7 mouse cellular contexts compared by ENCODE assay signal in genomic region chr7:12880911-12881660, GRCm38 (mm10). TPM values are rescaled to one million over a fixed set of nuclear protein-coding genes. Genes with fewer than 3 reads are reported as not detected.
DNase-seq lines count a peak whose midpoint lies in the region; ATAC-seq lines count a peak whose summit lies in the region.

Gene Zfp128, plus strand, starts transcription at chr7:12881177.

- H3K9me3 ChIP-seq in embryonic facial prominence, embryonic 12.5 days: no peaks in the 10 kb centered on the region
- H3K9me3 ChIP-seq in limb, embryonic 11.5 days (ENCODE audit: control insufficient read depth, low read length): no peaks in the 10 kb centered on the region
- no peaks in the 10 kb centered on the region for H3K9me3 ChIP-seq in midbrain, embryonic 14.5 days (ENCODE audit: control insufficient read depth, low read length)

- DNase-seq in adrenal gland, postnatal 25 days: peak; percentile 92
- DNase-seq in heart, adult 11 months: peak; percentile 100
- DNase-seq in kidney, adult 18-20 months: peak; percentile 94
- peak; percentile 96 for DNase-seq in limb, embryonic 11.5 days (ENCODE audit: low spot score)
- peak; percentile 98 for DNase-seq in midbrain, embryonic 14.5 days
- peak; percentile 85 to 89 for DNase-seq in spleen, adult 18-20 months

- 0 out of 2 replicates have a peak, but pooled peaks cover 6% of the 10 kb centered on the region for H3K4me1 ChIP-seq in embryonic facial prominence, embryonic 12.5 days
- no peaks in the 10 kb centered on the region for H3K4me1 ChIP-seq in limb, embryonic 11.5 days (ENCODE audit: control insufficient read depth, insufficient read depth, low read length)
- H3K4me1 ChIP-seq in midbrain, embryonic 14.5 days (ENCODE audit: control insufficient read depth, insufficient read depth, low read length): peaks cover 19% of the 10 kb centered on the region

- H3K9ac ChIP-seq in embryonic facial prominence, embryonic 12.5 days: peak within 1 kb of the TSS; percentile 81
- H3K9ac ChIP-seq in limb, embryonic 11.5 days (ENCODE audit: low read length): peak within 1 kb of the TSS; percentile 91
- peak within 1 kb of the TSS; percentile 79 for H3K9ac ChIP-seq in midbrain, embryonic 14.5 days (replicated peaks; ENCODE audit: low read length)

- no peak within 1 kb of the TSS for H3K27ac ChIP-seq in embryonic facial prominence, embryonic 12.5 days
- no peak within 1 kb of the TSS for H3K27ac ChIP-seq in limb, embryonic 11.5 days (replicated peaks; ENCODE audit: low read depth, low read length)
- H3K27ac ChIP-seq in midbrain, embryonic 14.5 days (replicated peaks; ENCODE audit: low read depth, low read length): peak within 1 kb of the TSS; percentile 64

- peak within 1 kb of the TSS; percentile 79 for H3K4me3 ChIP-seq in embryonic facial prominence, embryonic 12.5 days
- H3K4me3 ChIP-seq in limb, embryonic 11.5 days (ENCODE audit: low read depth, low read length): peak within 1 kb of the TSS; percentile 74
- peak within 1 kb of the TSS; percentile 75 for H3K4me3 ChIP-seq in midbrain, embryonic 14.5 days (replicated peaks; ENCODE audit: low read depth, low read length)

- peaks cover 18% of the 10 kb centered on the region for H3K36me3 ChIP-seq in embryonic facial prominence, embryonic 12.5 days
- no peaks in the 10 kb centered on the region; the same call in 1 of the 2 replicates for H3K36me3 ChIP-seq in limb, embryonic 11.5 days (ENCODE audit: control insufficient read depth, insufficient read depth, low read length)
- H3K36me3 ChIP-seq in midbrain, embryonic 14.5 days (ENCODE audit: control insufficient read depth, insufficient read depth, low read length): peaks cover 18% of the 10 kb centered on the region

- ATAC-seq in embryonic facial prominence, embryonic 12.5 days (ENCODE audit: insufficient number of reproducible peaks, insufficient read depth, low FRiP score, low TSS enrichment): peak; percentile 100
- ATAC-seq in limb, embryonic 11.5 days (ENCODE audit: insufficient number of reproducible peaks, low FRiP score, low TSS enrichment, low read depth): peak; percentile 100
- ATAC-seq in midbrain, embryonic 14.5 days (ENCODE audit: low FRiP score, low TSS enrichment): peak; percentile 99

- H3K27me3 ChIP-seq in embryonic facial prominence, embryonic 12.5 days: no peaks in the 10 kb centered on the region
- no peaks in the 10 kb centered on the region for H3K27me3 ChIP-seq in limb, embryonic 11.5 days (ENCODE audit: control insufficient read depth, insufficient read depth, low read length)
- H3K27me3 ChIP-seq in midbrain, embryonic 14.5 days (ENCODE audit: control insufficient read depth, insufficient read depth, low read length): no peaks in the 10 kb centered on the region

- WGBS in embryonic facial prominence, embryonic 12.5 days: 2% methylated on average over 35 of the region's 35 CpGs
- WGBS in limb, embryonic 11.5 days: 3% methylated on average over 35 of the region's 35 CpGs
- WGBS in midbrain, embryonic 14.5 days: 2% methylated on average over 35 of the region's 35 CpGs

- peak within 1 kb of the TSS; percentile 70 for H3K4me2 ChIP-seq in embryonic facial prominence, embryonic 12.5 days (replicated peaks)
- H3K4me2 ChIP-seq in limb, embryonic 11.5 days (ENCODE audit: low read depth, severe bottlenecking): peak within 1 kb of the TSS; percentile 73
- H3K4me2 ChIP-seq in midbrain, embryonic 14.5 days (ENCODE audit: low read length): peak within 1 kb of the TSS; percentile 73

RNA-seq across cellular contexts. Expression of gene Zfp128, which starts in this region (rescaled TPM):
- 3.6 and 3.7 TPM in 2 replicates for total RNA-seq in adrenal gland, postnatal 25 days (2021)
- 5.4 and 5.9 TPM in 2 replicates for polyA plus RNA-seq in embryonic facial prominence, embryonic 12.5 days (2016; fragmentation: Nextera tagmentation; extraction: Ambion mirVana)
- 6.3 and 7.7 TPM in 2 replicates for polyA plus RNA-seq in limb, embryonic 11.5 days (2014; fragmentation: Nextera tagmentation; extraction: Ambion mirVana)
- polyA plus RNA-seq in midbrain, embryonic 14.5 days (2014; fragmentation: Nextera tagmentation; extraction: Ambion mirVana): 8.6 and 9.0 TPM in 2 replicates
